Mouse (Mus musculus) embryonic fibroblast, embryonic 13.5 days (primary cell): ENCODE measurements around the gene Ptcd1. TPM values are rescaled to one million over a fixed set of nuclear protein-coding genes. Genes with fewer than 3 reads are reported as not detected.
"Not testable (repeated sequence)": the region's sequence is repeated elsewhere in the genome, so short reads cannot be mapped to it uniquely, and the experiment has no call there.

Source experiments
- H3K27ac ChIP-seq: 2 replicates; pipeline ENCODE4 v1.5.1; 2012; ENCODE audit warnings: low read length, control low read depth, inconsistent platforms; ENCODE audit not compliant: insufficient read depth
- H3K4me1 ChIP-seq: 2 replicates; pipeline ENCODE4 v1.6.1; 2011; ENCODE audit warnings: low read length; ENCODE audit not compliant: control insufficient read depth, insufficient read depth
- H3K4me3 ChIP-seq: 2 replicates; pipeline ENCODE4 v1.5.1; 2011; ENCODE audit warnings: mild to moderate bottlenecking, control low read depth, low read length; ENCODE audit not compliant: insufficient read depth
- CTCF ChIP-seq: IDR thresholded peaks from 2 replicates; pipeline ENCODE4 v1.5.1; 2011; ENCODE audit warnings: mild to moderate bottlenecking, control low read depth, low read length, moderate library complexity, borderline replicate concordance; ENCODE audit not compliant: insufficient read depth
- POLR2A ChIP-seq: IDR thresholded peaks from 2 replicates; pipeline ENCODE4 v1.6.1; 2011; ENCODE audit warnings: low read depth, mild to moderate bottlenecking, control low read depth, low read length, moderate library complexity
- polyA plus RNA-seq: library from polyadenylated mRNA; stranded (reverse); fragments of >200 nt; gene quantifications from 2 replicates; pipeline ENCODE4 v1.2.4, GENCODE M21; 2011; ENCODE audit warnings: low read depth; ENCODE audit not compliant: missing spikeins, insufficient read length

Ptcd1 gene
- polyA plus RNA-seq, 1 experiment = 10.0 TPM

DNA sequence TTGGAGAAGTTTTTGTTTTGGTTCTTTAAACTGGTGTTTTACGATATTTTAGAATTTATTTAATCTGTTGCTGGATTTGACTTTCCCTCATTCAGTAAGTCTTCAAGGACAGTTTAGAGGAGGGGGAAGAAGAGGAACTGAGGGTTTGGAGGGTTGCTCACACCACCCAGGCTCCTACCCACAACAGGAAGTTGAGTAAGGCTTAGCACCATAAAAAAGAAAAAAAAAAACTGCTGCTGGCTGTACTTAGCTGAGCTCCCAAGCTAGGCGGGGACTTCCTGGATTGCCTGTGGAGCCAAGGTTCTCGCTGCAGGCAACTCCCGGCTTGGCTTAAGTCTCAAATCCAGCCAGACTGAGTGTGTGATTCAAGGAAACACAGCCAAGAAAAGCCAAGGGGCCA, 50.6 kb downstream of the Ptcd1 start:
- Histone ChIP-seq H3K4me1 (no peaks in the 10 kb centered on the region), H3K27ac (peak overlapping the region; percentile 84), H3K4me3 (peak overlapping the region; percentile 92)
- no peak for TF ChIP-seq POLR2A
- TF ChIP-seq CTCF = no peak

DNA sequence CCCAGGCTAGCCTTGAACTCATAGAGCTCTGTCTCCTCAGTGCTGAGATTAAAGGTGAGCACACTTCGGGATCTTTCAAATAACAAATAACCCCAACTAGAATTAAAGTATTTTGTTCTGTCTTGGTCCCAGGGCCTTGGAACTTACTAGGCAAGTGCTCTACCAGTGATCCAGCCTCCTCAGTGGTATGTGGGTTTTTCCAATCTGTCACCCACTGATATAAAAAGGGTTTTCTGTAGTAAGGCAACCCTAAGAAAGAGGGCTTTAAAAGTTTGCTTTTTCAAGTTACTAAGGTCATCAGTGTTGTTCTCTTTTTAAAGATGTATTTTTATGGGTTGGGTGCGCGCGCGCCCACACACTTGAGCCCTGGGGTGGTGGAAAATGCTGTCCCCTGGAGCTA, 51.2 kb downstream of the Ptcd1 start:
- TF ChIP-seq CTCF (no peak), POLR2A (no peak)
- Histone ChIP-seq H3K27ac (peak overlapping the region; percentile 84), H3K4me1 (no peaks in the 10 kb centered on the region), H3K4me3 (peak overlapping the region; percentile 92)

DNA sequence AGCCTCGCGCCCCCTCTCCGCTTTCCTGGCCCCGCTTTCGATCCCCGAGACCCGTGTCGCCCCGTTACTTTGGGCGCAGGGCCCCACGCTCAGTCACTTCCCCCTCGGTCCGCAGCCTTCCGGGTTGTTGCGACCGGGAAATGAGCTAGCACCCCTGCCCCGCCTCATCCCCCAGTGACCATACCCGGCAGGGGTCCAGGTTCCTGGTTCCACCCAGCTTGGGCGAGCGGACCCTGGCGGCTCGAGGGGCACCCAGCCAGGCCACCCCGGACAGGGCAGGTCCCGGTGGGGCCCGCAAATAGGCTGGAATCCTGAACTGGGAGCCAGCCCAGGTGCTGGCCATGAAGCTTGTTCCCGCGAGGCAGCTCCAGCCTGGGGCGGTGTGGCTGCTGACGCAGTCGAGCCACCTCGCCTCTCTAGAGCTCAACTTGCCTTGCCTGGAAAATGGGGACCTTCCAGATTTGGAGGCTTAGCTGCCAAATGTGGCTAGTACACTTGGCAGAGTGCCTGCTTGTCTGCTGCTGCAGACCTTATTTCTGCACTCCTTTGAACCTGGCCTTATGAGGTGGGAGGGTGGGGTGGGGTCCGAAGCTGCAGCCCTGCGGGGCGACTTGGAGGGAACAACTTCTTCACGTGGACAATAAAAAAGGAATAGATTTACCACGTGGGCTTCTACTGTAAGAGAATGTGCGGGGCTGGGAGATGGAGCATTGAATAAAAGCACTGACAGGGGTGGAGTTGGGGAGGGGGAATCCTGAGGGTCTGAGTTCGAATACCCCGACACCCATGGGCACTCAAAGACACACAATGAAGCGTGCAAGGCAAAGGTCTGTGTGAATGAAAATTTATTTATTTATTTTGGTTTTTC, 52.1 kb downstream of the Ptcd1 start:
- Histone ChIP-seq H3K4me1 (no peaks in the 10 kb centered on the region), H3K27ac (peak overlapping the region; percentile 56), H3K4me3 (peak overlapping the region; percentile 92)
- no peak for TF ChIP-seq CTCF
- TF ChIP-seq POLR2A = no peak

DNA sequence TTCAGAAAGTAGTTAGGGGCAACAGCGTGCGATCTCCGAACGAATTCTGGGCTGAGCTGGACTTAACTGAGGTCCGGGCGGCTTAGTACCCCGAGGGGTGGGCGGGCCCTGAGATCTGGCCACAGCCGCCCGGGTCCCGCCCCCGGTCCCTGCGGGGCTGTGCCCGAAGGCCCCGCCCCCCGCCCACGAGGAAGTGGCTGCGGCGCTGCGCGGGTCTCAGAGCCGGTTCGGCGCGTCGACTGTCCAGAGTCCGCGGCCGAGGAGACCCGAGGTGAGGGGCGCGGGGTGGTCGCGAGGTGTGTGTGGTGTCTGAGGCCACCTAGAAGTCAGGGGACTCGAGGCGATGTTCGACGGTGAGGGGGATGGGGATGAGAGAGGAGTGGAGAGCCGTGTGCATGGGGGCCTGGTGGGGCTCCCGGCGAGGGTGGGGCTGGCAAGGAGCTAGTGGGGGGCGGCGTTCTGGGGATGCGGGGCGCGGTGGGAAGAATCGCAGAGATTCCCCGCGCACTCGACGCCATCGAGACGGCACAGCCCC, 52.8 kb downstream of the Ptcd1 start, which contains the start of gene Arpc1b:
TSS of gene Arpc1b (plus strand) at position 145 of the 535 bp plus-strand sequence.
- TF ChIP-seq POLR2A (peak; percentile 94), CTCF (no peak)
- H3K4me1 ChIP-seq = no peaks in the 10 kb centered on the region
- peak within 1 kb of the TSS; percentile 92 for H3K4me3 ChIP-seq
- peak within 1 kb of the TSS; percentile 56 for H3K27ac ChIP-seq

DNA sequence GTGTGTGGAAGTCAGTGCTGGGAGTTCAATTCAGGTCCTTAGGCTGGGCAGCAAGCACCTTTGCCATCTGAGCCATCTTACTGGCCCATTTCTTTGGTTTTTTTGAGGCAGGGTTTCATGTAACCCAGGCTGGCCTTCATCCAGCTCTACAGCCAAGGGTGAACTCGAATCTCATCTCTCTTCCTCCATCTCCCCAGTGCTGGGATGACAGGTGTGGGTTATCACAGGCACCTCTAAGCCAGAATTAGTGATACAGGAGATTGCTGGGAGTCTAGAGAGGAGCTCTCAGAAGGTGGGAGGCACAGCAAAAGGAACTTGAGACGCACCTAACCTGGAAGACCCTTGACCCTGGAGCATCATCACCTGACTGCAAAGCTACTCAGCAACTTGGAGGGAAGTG, 53.5 kb downstream of the Ptcd1 start:
- Histone ChIP-seq H3K4me3 (peak overlapping the region; percentile 33), H3K27ac (no peak overlapping the region), H3K4me1 (no peaks in the 10 kb centered on the region)
- no peak for TF ChIP-seq CTCF
- TF ChIP-seq POLR2A = no peak

DNA sequence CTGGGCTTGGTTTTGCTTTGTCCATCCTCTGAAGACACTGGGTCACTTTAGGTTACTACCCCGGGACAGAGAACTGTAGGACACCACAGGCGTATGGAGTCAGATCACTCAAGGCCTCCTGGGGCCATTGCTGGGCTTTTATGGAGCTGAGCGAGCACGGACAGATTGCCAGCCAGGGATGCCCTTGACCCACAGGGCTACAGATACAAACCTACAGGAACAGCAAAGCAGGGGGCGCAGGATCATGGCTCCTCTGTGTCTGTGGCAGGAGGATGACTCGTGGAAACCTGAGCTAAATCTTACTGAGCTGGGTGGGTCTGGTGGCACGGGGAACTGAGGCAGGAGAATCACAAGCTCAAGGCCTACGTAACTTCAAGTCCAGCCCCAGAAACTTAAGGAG, 54.3 kb downstream of the Ptcd1 start:
- Histone ChIP-seq H3K4me1 (no peaks in the 10 kb centered on the region), H3K4me3 (no peak overlapping the region), H3K27ac (no peak overlapping the region)
- no peak for TF ChIP-seq CTCF
- no peak for TF ChIP-seq POLR2A

DNA sequence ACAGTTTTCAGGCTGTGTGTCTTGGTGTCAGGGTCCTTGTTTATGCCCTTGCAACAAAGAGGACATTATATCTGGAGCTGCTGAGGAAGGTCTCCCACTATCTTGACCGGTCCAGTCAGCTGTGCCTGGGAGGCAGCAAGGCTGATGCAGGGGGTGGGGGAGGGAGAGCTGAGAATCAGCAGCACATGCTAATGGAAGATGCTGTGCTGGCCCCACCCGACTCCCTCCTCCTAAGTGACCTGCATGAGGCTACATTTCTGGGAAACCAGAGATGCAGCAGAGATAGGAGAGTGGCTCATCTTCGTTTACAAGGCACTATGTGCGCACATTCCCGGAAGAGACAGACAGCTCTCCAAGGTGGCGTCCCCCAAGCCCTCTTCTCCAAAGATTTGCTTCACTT, 56.5 kb downstream of the Ptcd1 start:
- no peak for TF ChIP-seq CTCF
- no peak for TF ChIP-seq POLR2A
- no peak overlapping the region for H3K27ac ChIP-seq

DNA sequence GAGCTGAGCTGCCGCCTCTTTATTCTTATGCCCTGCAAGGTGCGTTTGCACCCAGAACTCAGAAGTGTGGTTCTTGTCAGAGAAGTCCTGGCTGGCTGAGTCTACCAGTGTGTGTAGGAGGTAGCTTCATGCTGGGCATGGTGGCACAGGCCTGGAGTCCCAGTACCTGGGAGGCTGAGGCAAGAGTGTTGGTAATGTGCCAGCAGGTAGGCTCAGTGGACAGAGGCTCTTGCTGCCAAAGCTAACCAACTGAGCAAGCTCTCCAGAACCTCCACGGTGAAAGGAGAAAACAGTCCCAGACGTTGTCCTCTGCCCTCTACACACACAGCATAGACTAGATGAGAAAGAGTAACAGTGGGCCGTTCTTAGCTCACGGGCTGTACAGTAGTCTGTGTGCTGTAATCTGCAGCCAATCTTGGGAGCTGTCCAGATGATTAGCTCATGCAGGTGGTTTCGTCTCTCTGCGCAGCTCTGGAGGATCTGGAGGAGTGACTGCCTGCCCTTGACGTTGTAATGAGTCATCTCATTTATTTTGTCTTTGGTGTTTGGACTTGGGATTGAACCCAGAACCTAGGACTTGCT, 61.1 kb downstream of the Ptcd1 start:
- TF ChIP-seq CTCF (no peak), POLR2A (no peak)
- Histone ChIP-seq H3K4me3 (no peak overlapping the region), H3K4me1 (0 out of 2 replicates have a peak, but pooled peaks cover 2% of the 10 kb centered on the region), H3K27ac (no peak overlapping the region)

More for the DNA sequence above, 56.5 kb downstream of the Ptcd1 start:
- no peak overlapping the region for H3K4me3 ChIP-seq
- H3K4me1 ChIP-seq = no peaks in the 10 kb centered on the region

DNA sequence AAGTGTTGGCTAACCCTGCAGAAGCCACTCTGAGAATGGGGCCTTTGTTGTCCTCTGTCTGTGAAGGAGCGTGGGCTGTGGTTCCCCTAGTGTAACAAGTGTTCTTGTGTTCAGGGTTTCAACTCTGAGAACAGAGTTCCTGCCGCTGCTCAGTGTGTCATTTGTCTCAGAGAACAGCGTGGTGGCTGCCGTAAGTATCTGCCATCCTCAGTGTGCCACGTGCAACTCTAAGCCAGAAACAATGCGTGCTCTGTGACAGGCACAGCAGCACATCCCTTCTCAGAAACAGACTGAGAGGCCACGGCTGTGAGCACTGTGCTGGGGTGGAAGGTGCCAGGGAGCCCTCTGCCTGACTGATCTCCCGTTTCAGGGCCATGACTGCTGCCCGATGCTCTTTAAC, 62.6 kb downstream of the Ptcd1 start:
- no peak overlapping the region for H3K27ac ChIP-seq
- no peak for TF ChIP-seq CTCF
- TF ChIP-seq POLR2A = no peak
- H3K4me3 ChIP-seq = no peak overlapping the region
- 0 out of 2 replicates have a peak, but pooled peaks cover 2% of the 10 kb centered on the region for H3K4me1 ChIP-seq

DNA sequence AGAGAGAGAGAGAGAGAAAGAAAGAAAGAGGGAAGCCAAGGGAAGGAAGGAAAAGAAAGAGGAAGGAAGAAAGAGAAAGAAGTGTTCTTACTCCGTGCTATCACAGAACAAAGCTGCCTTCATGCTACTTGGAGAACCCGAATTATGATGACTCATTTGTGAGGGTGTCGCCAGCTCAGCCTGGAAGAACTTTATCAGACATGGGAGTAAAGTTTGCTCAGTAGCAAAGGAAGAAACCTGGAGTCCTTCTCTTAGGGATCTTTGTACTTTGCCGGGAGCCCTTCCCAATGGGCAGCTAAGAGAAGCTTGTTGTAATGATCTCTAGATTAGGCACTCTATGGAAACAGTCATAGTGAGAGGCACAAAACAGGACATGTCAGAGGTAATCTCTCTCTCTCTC, 64.2 kb downstream of the Ptcd1 start:
- Histone ChIP-seq H3K27ac (no peak overlapping the region), H3K4me1 (0 out of 2 replicates have a peak, but pooled peaks cover 2% of the 10 kb centered on the region), H3K4me3 (no peak overlapping the region)
- TF ChIP-seq CTCF (no peak), POLR2A (no peak)

DNA sequence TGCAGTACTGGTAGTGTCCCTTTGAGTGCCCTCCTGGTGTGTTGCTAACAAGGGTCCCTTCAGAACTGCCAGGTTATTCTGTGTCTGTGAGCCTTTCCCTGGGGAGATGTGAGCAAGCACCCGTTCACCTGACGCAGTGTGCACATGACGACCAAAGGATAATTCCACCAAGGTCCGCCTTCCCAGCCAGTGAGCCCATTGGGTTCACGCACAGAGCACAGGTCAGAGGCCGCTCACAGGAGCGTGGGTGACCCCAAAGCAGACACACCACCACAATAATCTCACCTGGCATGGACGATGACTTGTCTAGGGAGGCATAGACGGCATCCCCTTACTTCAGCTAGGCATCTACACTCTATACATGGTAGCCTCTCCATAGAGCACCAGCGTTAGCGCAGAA, 65.5 kb downstream of the Ptcd1 start:
- H3K27ac ChIP-seq, H3K4me3 ChIP-seq, H3K4me1 ChIP-seq: not testable (repeated sequence)
